Mouse (Mus musculus): ENCODE measurements around the gene Actr5.

The Actr5 gene

GRCm38 (mm10) chr2:158614418-158614955, 10.2 kb upstream of the Actr5 start:
- DNase-seq, result no peak

- DNase-seq, result no peak
These were observed 9.5 kb upstream of the Actr5 start for GRCm38 (mm10) chr2:158615161-158615680.

- no peak for DNase-seq
These were observed 9.0 kb upstream of the Actr5 start for GRCm38 (mm10) chr2:158615702-158616101.

DNA sequence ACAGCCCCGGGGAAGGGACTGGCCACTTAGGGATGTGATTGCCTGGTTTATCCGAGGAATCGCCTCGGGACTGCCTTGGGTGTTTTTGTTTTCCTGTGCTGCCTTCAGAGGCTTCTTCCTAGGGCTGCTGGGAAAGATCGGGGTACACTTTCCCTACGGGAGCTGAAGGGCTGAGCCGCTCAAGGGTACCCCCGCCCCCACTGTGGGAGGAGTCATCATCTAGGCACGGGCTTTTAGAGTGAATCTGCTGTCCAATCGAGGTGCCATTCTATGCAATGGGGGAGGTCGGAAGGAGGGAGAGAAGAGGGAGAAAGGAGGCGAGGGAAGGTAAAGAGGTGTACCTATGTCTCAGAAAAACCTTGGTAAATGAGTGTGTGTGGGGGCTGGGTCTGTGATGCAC, 8.4 kb upstream of the Actr5 start:
- no peak for DNase-seq

GRCm38 (mm10) chr2:158616790-158617189, 7.9 kb upstream of the Actr5 start:
- DNase-seq, result no peak

GRCm38 (mm10) chr2:158625231-158625630, 543 bp downstream of the Actr5 start:
- no peak for DNase-seq

DNA sequence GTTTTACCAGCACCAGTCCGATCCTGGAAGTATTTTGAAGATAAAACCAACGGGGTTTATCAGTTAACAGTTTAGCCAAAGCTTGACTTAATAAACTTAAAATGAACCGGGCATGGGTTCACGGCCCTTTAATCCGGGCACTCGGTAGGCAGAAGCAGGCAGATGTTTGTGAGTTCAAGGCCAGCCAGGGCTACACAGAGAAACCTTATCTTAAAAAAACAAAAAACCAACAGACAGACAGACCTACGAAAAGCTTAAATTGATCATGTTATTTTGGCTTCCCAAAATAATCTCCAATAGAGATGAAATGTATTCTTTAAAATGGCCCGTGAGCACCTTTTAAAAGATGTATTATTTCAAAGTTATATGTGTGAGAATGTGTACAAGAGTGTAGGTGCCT, 1.0 kb downstream of the Actr5 start:
- DNase-seq, result no peak

GRCm38 (mm10) chr2:158628858-158629257, 4.2 kb downstream of the Actr5 start:
- DNase-seq, result no peak

- no peak for DNase-seq
These were observed 4.7 kb downstream of the Actr5 start for GRCm38 (mm10) chr2:158629414-158629813.

DNA sequence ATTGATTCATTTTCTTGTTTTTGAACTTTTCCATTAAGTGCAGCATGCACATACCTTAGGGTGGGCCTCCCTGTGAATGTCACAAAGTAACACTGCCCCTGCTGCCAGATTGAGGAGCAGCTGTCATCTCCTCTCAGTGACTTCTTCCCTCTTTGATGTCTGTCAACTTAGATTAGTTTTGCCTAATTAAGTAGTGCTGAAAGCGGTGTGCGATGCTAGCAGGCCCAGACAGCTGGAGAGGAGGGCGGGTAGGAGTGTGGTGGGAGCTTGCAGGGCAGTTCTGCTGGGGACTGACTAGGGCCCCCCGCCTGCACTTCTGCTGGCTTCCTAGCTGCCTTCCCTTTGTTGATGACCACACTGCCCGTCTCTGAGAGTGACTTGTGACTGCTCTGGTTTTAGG, 7.2 kb downstream of the Actr5 start:
- DNase-seq, result no peak

GRCm38 (mm10) chr2:158641869-158642268, 17.2 kb downstream of the Actr5 start:
- DNase-seq, result peak; percentile 66

DNA sequence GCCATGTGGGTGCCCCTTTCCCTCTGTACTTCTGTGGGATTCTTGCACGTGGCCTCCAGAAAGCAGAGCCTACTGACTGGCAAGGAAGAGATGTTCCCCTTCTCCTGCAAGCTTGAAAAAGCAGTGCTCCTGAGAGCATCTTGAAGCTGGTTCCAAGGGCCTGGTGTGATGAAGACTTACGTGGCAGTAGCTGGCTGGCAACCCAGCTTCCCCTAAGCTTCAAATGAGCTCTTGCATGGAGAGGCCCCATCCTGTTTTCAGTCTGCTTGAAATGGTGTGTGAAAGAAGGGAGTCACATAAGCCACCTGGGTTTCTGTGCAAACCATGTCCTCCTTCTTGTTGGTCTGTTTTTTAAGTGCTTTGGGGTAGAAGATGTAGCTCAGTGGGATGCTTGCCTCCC, 17.9 kb downstream of the Actr5 start:
- DNase-seq, result peak; percentile 36

DNA sequence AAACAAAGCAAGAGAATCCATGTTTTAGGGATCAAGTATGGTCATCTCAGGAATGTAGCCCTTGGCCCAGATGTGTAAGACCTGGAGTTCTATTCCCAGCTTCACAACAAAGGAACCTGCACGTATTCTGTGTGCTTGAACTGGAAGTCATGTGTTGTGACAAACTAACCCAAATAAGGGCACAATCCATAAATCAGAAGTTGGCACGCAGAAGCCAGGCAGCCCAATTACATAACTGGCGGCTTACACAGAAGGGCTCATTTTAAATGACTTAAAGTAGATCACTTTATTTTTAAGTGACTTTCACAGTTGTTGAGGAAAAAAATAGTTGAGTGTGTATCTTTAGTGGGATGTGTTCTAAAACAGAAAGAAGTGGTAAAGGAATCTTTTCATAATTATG, 19.1 kb downstream of the Actr5 start:
- DNase-seq, result peak; percentile 22

DNA sequence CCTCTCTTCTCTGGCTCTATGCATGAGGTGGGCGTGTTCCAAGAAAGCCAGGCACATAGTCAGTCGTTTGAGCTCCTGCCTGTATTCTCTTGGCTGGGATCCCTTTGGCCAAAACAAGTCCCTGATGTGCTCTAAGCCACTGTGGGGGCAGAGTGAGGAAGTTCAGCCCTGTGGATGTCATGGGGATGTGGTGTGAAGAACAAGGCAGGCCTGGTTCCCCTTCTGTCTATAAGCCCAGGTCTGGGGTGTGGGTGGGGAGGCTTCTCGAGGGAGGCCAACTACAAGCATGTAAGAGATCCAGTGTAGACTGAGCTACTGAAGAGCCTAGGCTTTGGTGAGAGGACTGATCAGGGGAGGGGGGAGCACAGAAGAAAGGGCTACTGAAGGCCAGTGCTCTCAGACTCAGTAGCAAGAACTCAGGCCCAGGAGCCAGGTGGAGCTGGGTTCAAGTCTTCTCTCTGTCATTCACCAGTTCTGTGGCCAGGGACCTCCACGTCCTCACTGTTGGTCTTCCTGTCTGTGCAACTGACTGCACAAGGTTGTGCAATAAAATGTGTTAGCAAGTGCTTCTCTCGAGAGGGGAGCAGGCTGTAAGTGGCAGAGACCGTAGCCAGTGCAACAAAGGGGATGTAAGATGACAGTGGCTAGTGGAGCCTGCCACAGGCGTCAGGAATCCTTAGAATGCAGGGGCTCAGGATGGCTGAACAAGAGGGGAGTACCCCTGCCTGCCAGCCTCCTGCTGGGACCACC, 26.6 kb downstream of the Actr5 start:
- no peak for DNase-seq

- DNase-seq, result peak; percentile 73
These were observed 28.3 kb downstream of the Actr5 start for GRCm38 (mm10) chr2:158652985-158653384.

- DNase-seq, result no peak
These were observed 30.0 kb downstream of the Actr5 start for GRCm38 (mm10) chr2:158654717-158655116.

GRCm38 (mm10) chr2:158655806-158656205, 31.1 kb downstream of the Actr5 start:
- no peak for DNase-seq

- DNase-seq, result no peak
These were observed 34.1 kb downstream of the Actr5 start for GRCm38 (mm10) chr2:158658822-158659221.

GRCm38 (mm10) chr2:158659346-158659745, 34.7 kb downstream of the Actr5 start:
- DNase-seq, result no peak

- no peak for DNase-seq
These were observed 40.4 kb downstream of the Actr5 start, which contains the start of gene Ppp1r16b for GRCm38 (mm10) chr2:158665098-158665497. Gene Ppp1r16b (plus strand): TSS chr2:158665398.

GRCm38 (mm10) chr2:158666071-158666800, 41.5 kb downstream of the Actr5 start:
- DNase-seq, result no peak

DNA sequence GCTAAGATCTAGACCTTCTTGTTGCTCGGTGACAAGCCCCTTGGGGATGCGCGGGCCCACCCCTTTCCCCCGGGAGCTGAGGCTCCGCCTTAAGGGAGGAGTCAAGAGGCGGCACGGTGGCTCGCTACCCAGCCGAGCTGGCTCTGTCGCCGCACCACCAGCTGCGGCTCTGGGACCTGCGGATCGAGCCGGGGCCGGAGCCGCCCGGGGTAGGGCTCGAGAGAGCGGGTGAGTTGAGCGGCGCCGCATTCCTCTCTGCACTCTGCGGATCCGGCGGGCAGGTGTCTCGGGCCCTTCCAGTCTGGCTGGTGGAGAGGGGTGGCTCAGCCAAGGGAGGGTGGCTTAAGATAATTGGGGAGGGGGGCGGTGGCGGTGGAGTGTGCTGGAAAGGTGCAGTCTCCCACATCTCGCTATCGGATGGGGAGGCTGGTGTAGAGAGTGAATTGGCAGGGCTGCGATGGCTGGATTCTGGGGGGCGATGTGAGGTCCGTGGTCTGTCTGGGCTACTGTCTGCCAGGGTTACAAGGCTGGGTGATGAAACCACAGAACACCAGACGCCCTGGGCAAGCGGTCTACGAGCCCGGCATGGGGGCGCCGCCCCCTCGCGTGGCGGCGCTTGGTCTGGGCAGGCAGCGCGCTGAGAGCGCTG, 42.5 kb downstream of the Actr5 start:
- DNase-seq, result peak; percentile 77
